Mouse (Mus musculus): ENCODE results near the gene Wdsub1. TPM values are rescaled to one million over a fixed set of nuclear protein-coding genes. Genes with fewer than 3 reads are reported as not detected.

Gene Wdsub1
- polyA plus RNA-seq, 2 experiments: 33.7 to 57.2 TPM

DNA sequence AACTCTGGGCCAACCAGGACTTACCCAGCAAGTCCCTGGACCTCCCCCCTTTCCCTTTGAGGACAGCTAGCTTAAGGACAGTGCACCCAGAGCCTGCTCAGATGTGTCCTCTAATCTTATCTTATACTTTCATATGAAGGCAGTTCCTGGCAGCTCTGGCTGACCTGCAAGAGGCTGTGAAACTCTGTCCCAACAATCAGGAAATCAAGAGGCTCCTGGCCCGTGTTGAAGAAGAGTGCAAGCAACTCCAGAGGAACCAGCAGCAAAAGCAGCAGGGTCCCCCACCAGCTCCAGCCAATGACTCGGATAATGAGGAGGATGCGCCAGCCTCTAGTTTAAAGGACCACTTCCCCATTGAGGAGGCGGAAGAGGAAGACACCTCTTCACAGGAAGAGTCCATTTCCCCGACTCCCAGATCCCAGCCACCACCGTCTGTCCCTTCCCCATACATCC, 39.8 kb downstream of the Wdsub1 start:
- no peak overlapping the region for H3K27ac ChIP-seq (replicated peaks; ENCODE audit: low read depth, low read length)
- no peak overlapping the region for H3K4me3 ChIP-seq (replicated peaks; ENCODE audit: low read length)
- H3K36me3 ChIP-seq (ENCODE audit: control insufficient read depth, insufficient read depth, low read length): peaks cover 67% of the 10 kb centered on the region
- H3K9ac ChIP-seq (ENCODE audit: low read depth, low read length, severe bottlenecking): no peak overlapping the region
- H3K4me1 ChIP-seq (ENCODE audit: control insufficient read depth, insufficient read depth, low read length): no peaks in the 10 kb centered on the region
- no peaks in the 10 kb centered on the region for H3K9me3 ChIP-seq (ENCODE audit: control insufficient read depth, low read length)
- H3K27me3 ChIP-seq (ENCODE audit: control insufficient read depth, insufficient read depth, low read length): no peaks in the 10 kb centered on the region
- no peak overlapping the region for H3K4me2 ChIP-seq (replicated peaks; ENCODE audit: low read depth, low read length, severe bottlenecking)
- DNase-seq (ENCODE audit: low spot score) (no peak), ATAC-seq (ENCODE audit: low FRiP score, low read depth) (no peak)
- WGBS: 89% methylated on average over 6 of the region's 6 CpGs
- TF ChIP-seq POLR2A (IDR thresholded peaks at IDR 0.05; ENCODE audit: borderline replicate concordance, extremely low read depth, insufficient read depth, insufficient read length): no peak

GRCm38 (mm10) chr2:59841944-59842343, 40.4 kb downstream of the Wdsub1 start:
- ATAC-seq (ENCODE audit: low FRiP score, low read depth) (no peak), DNase-seq (ENCODE audit: low spot score) (no peak)
- H3K4me2 ChIP-seq (replicated peaks; ENCODE audit: low read depth, low read length, severe bottlenecking): no peak overlapping the region
- 66% methylated on average over 11 of the region's 11 CpGs for WGBS
- no peak overlapping the region for H3K9ac ChIP-seq (ENCODE audit: low read depth, low read length, severe bottlenecking)
- no peak overlapping the region for H3K4me3 ChIP-seq (replicated peaks; ENCODE audit: low read length)
- no peak for TF ChIP-seq POLR2A (IDR thresholded peaks at IDR 0.05; ENCODE audit: borderline replicate concordance, extremely low read depth, insufficient read depth, insufficient read length)
- H3K36me3 ChIP-seq (ENCODE audit: control insufficient read depth, insufficient read depth, low read length): peaks cover 73% of the 10 kb centered on the region
- H3K4me1 ChIP-seq (ENCODE audit: control insufficient read depth, insufficient read depth, low read length): no peaks in the 10 kb centered on the region
- H3K27me3 ChIP-seq (ENCODE audit: control insufficient read depth, insufficient read depth, low read length): no peaks in the 10 kb centered on the region
- no peaks in the 10 kb centered on the region for H3K9me3 ChIP-seq (ENCODE audit: control insufficient read depth, low read length)
- H3K27ac ChIP-seq (replicated peaks; ENCODE audit: low read depth, low read length): no peak overlapping the region

GRCm38 (mm10) chr2:59841189-59841939, 41.0 kb downstream of the Wdsub1 start:
- Histone ChIP-seq H3K4me3 (replicated peaks; ENCODE audit: low read length) (no peak overlapping the region), H3K36me3 (ENCODE audit: control insufficient read depth, insufficient read depth, low read length) (peaks cover 74% of the 10 kb centered on the region), H3K4me2 (replicated peaks; ENCODE audit: low read depth, low read length, severe bottlenecking) (no peak overlapping the region), H3K27me3 (ENCODE audit: control insufficient read depth, insufficient read depth, low read length) (no peaks in the 10 kb centered on the region), H3K27ac (replicated peaks; ENCODE audit: low read depth, low read length) (no peak overlapping the region), H3K9ac (ENCODE audit: low read depth, low read length, severe bottlenecking) (no peak overlapping the region), H3K4me1 (ENCODE audit: control insufficient read depth, insufficient read depth, low read length) (no peaks in the 10 kb centered on the region), H3K9me3 (ENCODE audit: control insufficient read depth, low read length) (no peaks in the 10 kb centered on the region)
- peak; percentile 18; the same call in 1 of the 2 replicates for ATAC-seq (ENCODE audit: low FRiP score, low read depth)
- no peak for TF ChIP-seq POLR2A (IDR thresholded peaks at IDR 0.05; ENCODE audit: borderline replicate concordance, extremely low read depth, insufficient read depth, insufficient read length)
- 61% methylated on average over 11 of the region's 12 CpGs for WGBS
- DNase-seq (ENCODE audit: low spot score): peak; percentile 30

DNA sequence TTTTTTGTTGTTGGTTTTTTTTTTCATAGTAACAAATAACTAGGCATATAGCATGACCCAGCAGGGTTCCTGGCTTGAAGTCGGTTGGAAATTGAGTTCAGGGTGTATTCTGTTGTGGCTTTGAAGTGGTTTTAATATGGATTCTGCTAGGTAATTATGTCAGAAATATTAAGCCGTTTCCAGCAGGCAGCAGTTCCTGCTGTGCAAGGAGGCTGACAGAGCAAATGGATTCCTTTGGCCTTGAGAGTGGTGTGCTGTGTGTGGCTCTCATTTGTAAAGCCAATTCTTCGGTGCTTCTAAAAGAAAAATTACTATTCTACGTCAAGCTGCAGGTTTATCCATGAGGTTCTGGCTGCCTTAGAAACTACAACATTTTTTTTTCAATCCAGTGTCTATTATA, 42.2 kb downstream of the Wdsub1 start:
- TF ChIP-seq POLR2A (IDR thresholded peaks at IDR 0.05; ENCODE audit: borderline replicate concordance, extremely low read depth, insufficient read depth, insufficient read length): no peak
- DNase-seq (ENCODE audit: low spot score) (no peak), ATAC-seq (ENCODE audit: low FRiP score, low read depth) (no peak)
- H3K9ac ChIP-seq (ENCODE audit: low read depth, low read length, severe bottlenecking): no peak overlapping the region
- H3K9me3 ChIP-seq (ENCODE audit: control insufficient read depth, low read length): no peaks in the 10 kb centered on the region
- WGBS: 20% methylated on average over 4 of the region's 4 CpGs
- H3K4me3 ChIP-seq (replicated peaks; ENCODE audit: low read length): no peak overlapping the region
- H3K36me3 ChIP-seq (ENCODE audit: control insufficient read depth, insufficient read depth, low read length): peaks cover 78% of the 10 kb centered on the region
- no peak overlapping the region for H3K4me2 ChIP-seq (replicated peaks; ENCODE audit: low read depth, low read length, severe bottlenecking)
- H3K27ac ChIP-seq (replicated peaks; ENCODE audit: low read depth, low read length): no peak overlapping the region
- H3K4me1 ChIP-seq (ENCODE audit: control insufficient read depth, insufficient read depth, low read length): no peaks in the 10 kb centered on the region
- no peaks in the 10 kb centered on the region for H3K27me3 ChIP-seq (ENCODE audit: control insufficient read depth, insufficient read depth, low read length)

GRCm38 (mm10) chr2:59839755-59840154, 42.6 kb downstream of the Wdsub1 start:
- WGBS: 53% methylated on average over 2 of the region's 2 CpGs
- no peaks in the 10 kb centered on the region for H3K4me1 ChIP-seq (ENCODE audit: control insufficient read depth, insufficient read depth, low read length)
- H3K4me3 ChIP-seq (replicated peaks; ENCODE audit: low read length): no peak overlapping the region
- peaks cover 79% of the 10 kb centered on the region for H3K36me3 ChIP-seq (ENCODE audit: control insufficient read depth, insufficient read depth, low read length)
- no peaks in the 10 kb centered on the region for H3K27me3 ChIP-seq (ENCODE audit: control insufficient read depth, insufficient read depth, low read length)
- no peak overlapping the region for H3K9ac ChIP-seq (ENCODE audit: low read depth, low read length, severe bottlenecking)
- ATAC-seq (ENCODE audit: low FRiP score, low read depth): no peak
- TF ChIP-seq POLR2A (IDR thresholded peaks at IDR 0.05; ENCODE audit: borderline replicate concordance, extremely low read depth, insufficient read depth, insufficient read length): no peak
- H3K9me3 ChIP-seq (ENCODE audit: control insufficient read depth, low read length): no peaks in the 10 kb centered on the region
- no peak overlapping the region for H3K4me2 ChIP-seq (replicated peaks; ENCODE audit: low read depth, low read length, severe bottlenecking)
- DNase-seq (ENCODE audit: low spot score): no peak
- no peak overlapping the region for H3K27ac ChIP-seq (replicated peaks; ENCODE audit: low read depth, low read length)
